Mouse (Mus musculus): ENCODE results near the gene Mmel1.

The Mmel1 gene

GRCm38 (mm10) chr4:154869440-154869839 is at the start of gene Mmel1:
Gene Mmel1, plus strand, starts transcription at chr4:154869585.
- no peak for DNase-seq

GRCm38 (mm10) chr4:154825662-154826061 is 43.7 kb upstream of the Mmel1 start:
- DNase-seq, result peak; percentile 26

GRCm38 (mm10) chr4:154826224-154826623 is 43.2 kb upstream of the Mmel1 start:
- no peak for DNase-seq

- DNase-seq, result no peak
Observed at GRCm38 (mm10) chr4:154827181-154827580, 42.2 kb upstream of the Mmel1 start.

- no peak for DNase-seq
Observed at GRCm38 (mm10) chr4:154827861-154828610, 41.3 kb upstream of the Mmel1 start.

GRCm38 (mm10) chr4:154831915-154832573 is 37.3 kb upstream of the Mmel1 start:
- DNase-seq, result no peak

GRCm38 (mm10) chr4:154836183-154836915 is 33.0 kb upstream of the Mmel1 start:
- DNase-seq, result no peak

- DNase-seq, result peak; percentile 26
Observed at GRCm38 (mm10) chr4:154837170-154837569, 32.2 kb upstream of the Mmel1 start, which contains the start of gene Ttc34. Gene Ttc34, plus strand, starts transcription at chr4:154837459.

- no peak for DNase-seq
Observed at GRCm38 (mm10) chr4:154838741-154839140, 30.6 kb upstream of the Mmel1 start.

- no peak for DNase-seq
Observed at GRCm38 (mm10) chr4:154839406-154839805, 30.0 kb upstream of the Mmel1 start.

- DNase-seq, result no peak
Observed at GRCm38 (mm10) chr4:154852696-154853095, 16.7 kb upstream of the Mmel1 start.

GRCm38 (mm10) chr4:154853881-154854280 is 15.5 kb upstream of the Mmel1 start:
- DNase-seq, result no peak

GRCm38 (mm10) chr4:154854676-154855345 is 14.6 kb upstream of the Mmel1 start:
- no peak for DNase-seq

GRCm38 (mm10) chr4:154855721-154856479 is 13.5 kb upstream of the Mmel1 start:
- DNase-seq, result peak; percentile 65

- DNase-seq, result no peak
Observed at GRCm38 (mm10) chr4:154856480-154856837, 12.9 kb upstream of the Mmel1 start.

GRCm38 (mm10) chr4:154856882-154857281 is 12.5 kb upstream of the Mmel1 start:
- no peak for DNase-seq

GRCm38 (mm10) chr4:154857366-154858240 is 11.8 kb upstream of the Mmel1 start:
- DNase-seq, result no peak

GRCm38 (mm10) chr4:154858601-154859000 is 10.8 kb upstream of the Mmel1 start:
- no peak for DNase-seq

GRCm38 (mm10) chr4:154861967-154862366 is 7.4 kb upstream of the Mmel1 start:
- DNase-seq, result no peak

GRCm38 (mm10) chr4:154863436-154863935 is 5.9 kb upstream of the Mmel1 start:
- DNase-seq, result no peak

GRCm38 (mm10) chr4:154864271-154864771 is 5.1 kb upstream of the Mmel1 start:
- DNase-seq, result peak; percentile 91

All from kidney, adult 11 months (tissue).